Mouse (Mus musculus) layer of hippocampus, adult 6 months (tissue): ENCODE measurements around the gene Mettl15. TPM values are rescaled to one million over a fixed set of nuclear protein-coding genes. Genes with fewer than 3 reads are reported as not detected.

Source experiments
- long read RNA-seq, 2 experiments: library from polyadenylated mRNA; unstranded; transcript quantifications; one replicate each; pipeline ENCODE4 v2.0.0; 2019 to 2020
- microRNA-seq: library from miRNA; unstranded; fragments of <30 nt; microRNA quantifications from one replicate; pipeline ENCODE4 v1.2.0, GENCODE M21; 2020
- polyA plus RNA-seq: library from polyadenylated mRNA; unstranded; fragments of <200 nt; fragmentation: Nextera tagmentation; gene quantifications from 2 replicates; pipeline ENCODE4 v1.2.3, GENCODE M21; 2021

The Mettl15 gene
- polyA plus RNA-seq: 11.7 and 12.3 TPM in 2 replicates
- long read RNA-seq, experiment 1, partial matches to known transcripts: 2 of 16 reads
- long read RNA-seq, experiment 1, other reads (novel, unspliced or antisense): 11 of 16 reads
- long read RNA-seq, experiment 2, partial matches to known transcripts: 0 of 43 reads
- long read RNA-seq, experiment 2, other reads (novel, unspliced or antisense): 40 of 43 reads

GRCm38 (mm10) chr2:109280600-109281340 is at the start of gene Mettl15, which contains the start of gene Kif18a:
TSS of gene Mettl15 (minus strand) at chr2:109280748.
TSS of gene Kif18a (plus strand) at chr2:109280738.

Small RNA genes lying within 50 kb of the gene (microRNA-seq; reads per million reads assigned to microRNA genes)
- gene Gm24115: not detected

Other genes starting within 250 kb of the Mettl15 start
- gene Kif18a, start within 50 bp of the Mettl15 start, polyA plus RNA-seq: 0.57 and 0.64 TPM in 2 replicates